Mouse (Mus musculus) gonadal fat pad, adult 2 months (tissue): Measurements from ENCODE around the gene Tdrd5. TPM values are rescaled to one million over a fixed set of nuclear protein-coding genes. Genes with fewer than 3 reads are reported as not detected.
"Not testable (repeated sequence)": the region's sequence is repeated elsewhere in the genome, so short reads cannot be mapped to it uniquely, and the experiment has no call there.

Experiments
- DNase-seq: peaks from one replicate; pipeline ENCODE4 v3.0.0-alpha.2; 2012; ENCODE audit warnings: low read depth
- polyA plus RNA-seq: library from polyadenylated mRNA; depleted of rRNA; stranded (reverse); fragments of >200 nt; gene quantifications from 2 replicates; pipeline ENCODE4 v1.2.3, GENCODE M21; 2012; rRNA removed

Gene Tdrd5
- polyA plus RNA-seq, result 0.41 and 0.53 TPM in 2 replicates

GRCm38 (mm10) chr1:156302911-156303749 is at the start of gene Tdrd5:
Tdrd5 (minus strand) TSS chr1:156303664.
- DNase-seq, result no peak

GRCm38 (mm10) chr1:156352466-156352865 is 49.0 kb upstream of the Tdrd5 start:
- no peak for DNase-seq

GRCm38 (mm10) chr1:156350441-156350840 is 47.0 kb upstream of the Tdrd5 start:
- no peak for DNase-seq

GRCm38 (mm10) chr1:156349031-156349430 is 45.6 kb upstream of the Tdrd5 start:
- DNase-seq, result no peak

- no peak for DNase-seq
Measured at GRCm38 (mm10) chr1:156345633-156346032, 42.2 kb upstream of the Tdrd5 start.

- DNase-seq, result no peak
Measured at GRCm38 (mm10) chr1:156344433-156344832, 41.0 kb upstream of the Tdrd5 start.

- DNase-seq, result no peak
Measured at GRCm38 (mm10) chr1:156340847-156341246, 37.4 kb upstream of the Tdrd5 start.

GRCm38 (mm10) chr1:156323126-156323525 is 19.7 kb upstream of the Tdrd5 start:
- DNase-seq, result no peak

- no peak for DNase-seq
Measured at GRCm38 (mm10) chr1:156310630-156311029, 7.2 kb upstream of the Tdrd5 start, which contains the start of gene Nphs2. Nphs2 (plus strand) TSS chr1:156310727.

GRCm38 (mm10) chr1:156308595-156308994 is 5.1 kb upstream of the Tdrd5 start:
- DNase-seq, result no peak

- no peak for DNase-seq
Measured at GRCm38 (mm10) chr1:156290016-156290415, 13.4 kb downstream of the Tdrd5 start.

GRCm38 (mm10) chr1:156289222-156289587 is 14.3 kb downstream of the Tdrd5 start:
- DNase-seq, result not testable (repeated sequence)

- DNase-seq, result no peak
Measured at GRCm38 (mm10) chr1:156288556-156289221, 14.8 kb downstream of the Tdrd5 start.

GRCm38 (mm10) chr1:156285541-156285896 is 17.9 kb downstream of the Tdrd5 start:
- no peak for DNase-seq

- peak; percentile 94 for DNase-seq
Measured at GRCm38 (mm10) chr1:156284851-156285540, 18.5 kb downstream of the Tdrd5 start.

- DNase-seq, result no peak
Measured at GRCm38 (mm10) chr1:156284207-156284606, 19.3 kb downstream of the Tdrd5 start.

- DNase-seq, result no peak
Measured at GRCm38 (mm10) chr1:156280131-156280530, 23.3 kb downstream of the Tdrd5 start.

- no peak for DNase-seq
Measured at GRCm38 (mm10) chr1:156273647-156274046, 29.8 kb downstream of the Tdrd5 start.

GRCm38 (mm10) chr1:156271654-156272053 is 31.8 kb downstream of the Tdrd5 start:
- DNase-seq, result no peak

- DNase-seq, result no peak
Measured at GRCm38 (mm10) chr1:156270471-156270870, 33.0 kb downstream of the Tdrd5 start.

GRCm38 (mm10) chr1:156268546-156268945 is 34.9 kb downstream of the Tdrd5 start:
- DNase-seq, result not testable (repeated sequence)

GRCm38 (mm10) chr1:156263946-156264345 is 39.5 kb downstream of the Tdrd5 start:
- DNase-seq, result no peak
